Mouse (Mus musculus) liver, postnatal 0 days (tissue): ENCODE results near the gene Gm17324.
"Not testable (repeated sequence)": the region's sequence is repeated elsewhere in the genome, so short reads cannot be mapped to it uniquely, and the experiment has no call there.

ENCODE experiments used
- CTCF ChIP-seq: sonication (generic); IDR thresholded peaks from 2 replicates; pipeline ENCODE4 v1.5.1; 2016; ENCODE audit warnings: antibody characterized with exemption, low read depth
- EP300 ChIP-seq: IDR thresholded peaks from 2 replicates; pipeline ENCODE4 v1.6.1; 2016; ENCODE audit warnings: antibody characterized with exemption, low read depth, mild to moderate bottlenecking

GRCm38 (mm10) chr9:78480227-78480626, 31.6 kb upstream of the Gm17324 start:
- not testable (repeated sequence) for TF ChIP-seq EP300, CTCF
